Mouse (Mus musculus): Measurements from ENCODE around the gene Gm45062.

DNA sequence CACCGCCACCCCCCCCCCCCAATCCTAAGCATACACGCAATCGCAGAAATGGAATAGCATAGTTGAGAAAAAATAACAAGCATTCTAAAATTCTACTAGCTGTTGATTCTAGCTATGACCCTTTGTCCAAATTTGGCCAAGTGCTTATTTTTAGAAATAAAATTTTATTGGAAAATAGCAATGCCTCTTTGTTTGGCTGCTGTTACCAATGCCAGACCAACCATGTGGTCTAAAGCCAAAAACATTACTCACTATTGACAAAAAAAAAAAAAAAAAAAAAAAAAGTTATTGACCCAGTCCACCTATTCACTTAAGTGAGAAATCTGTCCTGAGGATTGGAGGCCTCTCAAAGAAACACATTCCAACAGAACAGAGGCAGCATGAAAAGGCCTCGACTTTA is 199.3 kb downstream of the Gm45062 start:
- TF ChIP-seq CTCF (IDR thresholded peaks at IDR 0.05; ENCODE audit: borderline replicate concordance, insufficient read depth, low read length) (no peak), POLR2A (IDR thresholded peaks at IDR 0.05; ENCODE audit: low read depth, low read length) (no peak)

Measured in embryonic fibroblast, embryonic 13.5 days (primary cell).